Mouse (Mus musculus): Measurements from ENCODE around the gene Kcnma1.

Kcnma1 gene

GRCm38 (mm10) chr14:23266554-23267309 is 747.6 kb downstream of the Kcnma1 start:
- DNase-seq (ENCODE audit: low spot score), result no peak

GRCm38 (mm10) chr14:23253154-23253553 is 761.1 kb downstream of the Kcnma1 start:
- no peak for DNase-seq (ENCODE audit: low spot score)

GRCm38 (mm10) chr14:23244446-23244845 is 769.8 kb downstream of the Kcnma1 start:
- peak; percentile 14 for DNase-seq (ENCODE audit: low spot score)

GRCm38 (mm10) chr14:23243857-23244256 is 770.4 kb downstream of the Kcnma1 start:
- no peak for DNase-seq (ENCODE audit: low spot score)
